Mouse (Mus musculus) cerebellum, postnatal 10 days (tissue): ENCODE results near the gene Triap1.
"Not testable (repeated sequence)": the region's sequence is repeated elsewhere in the genome, so short reads cannot be mapped to it uniquely, and the experiment has no call there.

Source experiments
- DNase-seq, 2 experiments: peaks; one replicate each; pipeline ENCODE4 v3.0.0; 2021; ENCODE audit warnings: mixed read lengths in 2 of 2

Gene Triap1

DNA sequence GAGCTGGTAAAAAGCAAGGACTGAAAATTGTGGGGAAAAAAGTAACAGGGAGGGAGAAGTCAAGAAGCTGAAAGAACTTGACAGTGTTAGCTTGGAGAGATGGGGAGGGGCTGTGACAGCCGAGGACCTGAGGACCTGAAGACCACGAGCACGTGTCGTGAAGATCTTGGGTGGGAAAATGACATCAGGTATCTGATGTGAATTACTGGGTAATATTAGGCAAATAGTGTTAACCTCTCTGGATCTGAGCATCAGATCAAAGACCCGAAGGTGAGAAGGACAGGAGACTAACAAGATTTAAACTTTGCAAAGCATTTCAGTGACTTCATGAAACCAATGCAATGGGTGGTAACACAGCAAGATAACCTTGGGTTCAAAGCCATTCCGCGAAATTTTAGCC is 1.0 kb upstream of the Triap1 start:
- DNase-seq, result no peak

DNA sequence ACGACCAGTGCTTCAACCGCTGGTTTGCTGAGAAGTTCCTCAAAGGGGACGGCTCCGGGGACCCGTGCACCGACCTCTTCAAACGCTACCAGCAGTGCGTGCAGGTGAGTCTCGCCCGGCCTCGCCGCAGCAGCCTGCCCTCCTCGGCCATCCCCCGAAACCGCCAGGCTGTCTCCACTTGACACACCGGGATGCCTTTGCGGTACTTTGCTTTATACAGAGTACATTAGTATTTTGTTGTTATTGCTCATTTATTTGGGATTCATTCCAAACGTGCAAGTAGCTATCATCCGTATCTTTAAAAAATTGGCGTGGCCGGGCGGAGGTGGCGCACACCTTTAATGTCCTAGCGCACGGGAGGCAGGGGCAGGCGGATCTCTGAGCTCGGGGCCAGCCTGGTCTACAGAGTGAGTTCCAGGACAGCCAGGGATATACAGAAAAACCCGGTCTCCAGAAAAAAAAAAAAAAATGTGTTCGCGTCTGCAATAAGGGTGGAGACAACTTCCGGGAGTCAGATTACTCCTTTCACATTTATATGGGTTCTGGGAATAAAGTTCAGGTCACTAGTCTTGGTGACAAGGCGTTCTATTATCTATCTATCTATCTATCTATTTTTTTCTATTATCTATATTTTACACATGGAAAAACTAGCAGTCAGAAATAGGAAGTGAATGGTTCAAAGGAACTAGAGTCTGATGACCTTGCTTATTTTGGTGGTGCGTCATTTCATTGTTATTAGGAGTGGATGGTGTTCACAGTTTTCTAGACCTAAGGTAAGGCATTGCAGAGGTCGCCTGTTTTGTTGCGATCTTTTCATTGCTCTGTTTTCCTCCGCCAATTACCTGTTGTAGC is 515 bp downstream of the Triap1 start:
- DNase-seq, result no peak

DNA sequence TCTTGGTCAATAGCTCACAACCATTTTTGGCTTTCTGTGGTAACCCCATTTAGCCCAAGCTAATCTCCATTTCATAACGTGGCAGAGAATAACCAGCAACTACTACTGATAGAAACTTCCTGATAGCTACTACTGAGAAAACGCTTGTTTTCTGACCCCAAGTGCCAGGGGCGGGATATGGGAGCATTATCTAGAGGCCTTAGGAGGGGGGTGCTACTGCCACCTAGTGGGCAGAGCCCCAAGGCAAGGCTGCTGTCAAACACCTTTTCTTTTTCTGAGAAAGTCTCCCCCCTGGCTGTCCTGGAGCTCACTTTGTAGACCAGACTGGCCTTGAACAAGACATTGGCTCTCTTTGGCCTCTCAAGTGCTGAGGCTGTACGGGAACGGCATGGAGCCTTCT is 6.5 kb downstream of the Triap1 start:
- peak; percentile 90 to 91 for DNase-seq

DNA sequence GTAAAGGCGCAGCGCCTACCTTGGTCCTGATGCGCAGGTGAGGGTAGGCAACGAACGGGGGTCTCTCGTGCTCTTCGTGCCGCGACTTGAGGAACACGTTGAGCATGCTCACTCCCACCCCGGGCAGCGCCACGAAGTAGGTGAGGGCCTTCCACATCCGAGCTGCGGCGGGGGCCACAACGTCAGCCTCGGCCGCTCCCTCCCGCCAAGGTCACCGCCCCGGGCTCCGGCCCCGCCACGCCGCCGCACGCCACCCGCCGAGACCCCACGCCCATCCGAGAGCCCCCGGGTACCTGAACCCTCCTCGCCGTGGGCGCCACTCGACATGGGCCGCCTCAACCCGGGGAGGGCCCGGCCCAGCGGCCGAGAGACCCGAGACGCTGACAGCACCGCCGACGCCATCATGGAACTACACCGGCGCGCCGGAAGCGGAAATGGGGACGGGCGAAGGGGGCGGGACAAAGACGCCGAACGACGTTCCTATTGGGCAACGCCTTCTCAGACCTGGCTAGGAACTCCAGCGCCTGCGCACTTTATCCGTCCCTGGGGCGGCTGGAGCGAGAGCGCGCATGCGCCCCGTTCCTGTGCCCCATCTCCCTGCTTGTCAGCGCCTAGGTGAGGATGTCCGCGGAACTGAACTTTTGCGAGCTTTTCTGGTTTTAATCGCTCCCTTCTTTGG is 7.7 kb downstream of the Triap1 start, which contains the start of gene Cox6a1:
Cox6a1 (minus strand) TSS at position 436 of the 679 bp plus-strand sequence.
- DNase-seq, result peak; percentile 99

DNA sequence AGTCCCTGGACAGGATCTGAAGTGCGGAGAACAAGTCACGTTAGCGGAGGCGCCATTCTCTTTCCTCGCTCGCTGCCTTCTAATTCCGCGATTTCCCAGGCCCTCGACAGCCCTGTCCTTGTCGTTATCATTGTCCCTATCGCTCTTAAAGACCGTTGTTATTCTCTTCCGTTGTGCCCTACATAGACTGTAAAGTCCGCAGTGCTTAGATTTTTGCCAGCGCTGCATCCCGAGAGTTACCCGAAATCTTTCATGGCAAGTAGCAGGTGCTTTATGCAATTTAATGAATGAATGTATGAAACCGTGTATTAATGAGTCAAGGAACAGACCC is 8.2 kb downstream of the Triap1 start:
- no peak for DNase-seq

DNA sequence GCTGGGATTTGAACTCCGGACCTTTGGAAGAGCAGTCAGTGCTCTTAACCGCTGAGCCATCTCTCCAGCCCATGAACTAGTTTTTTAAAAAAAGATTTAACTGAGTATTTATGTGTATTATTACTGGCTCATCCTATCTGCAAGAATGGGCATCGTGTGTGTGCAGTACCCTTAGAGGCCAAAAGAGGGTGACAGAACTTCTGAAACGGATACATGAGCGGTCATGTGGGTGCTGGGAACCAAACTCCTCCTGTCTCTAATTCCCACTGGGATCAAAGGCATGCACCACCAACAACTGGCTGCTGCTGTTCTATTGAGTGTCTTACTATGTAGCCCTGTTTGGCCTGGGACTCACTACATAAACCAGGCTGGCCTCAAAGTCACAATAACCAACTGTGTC is 10.3 kb downstream of the Triap1 start:
- no peak for DNase-seq

DNA sequence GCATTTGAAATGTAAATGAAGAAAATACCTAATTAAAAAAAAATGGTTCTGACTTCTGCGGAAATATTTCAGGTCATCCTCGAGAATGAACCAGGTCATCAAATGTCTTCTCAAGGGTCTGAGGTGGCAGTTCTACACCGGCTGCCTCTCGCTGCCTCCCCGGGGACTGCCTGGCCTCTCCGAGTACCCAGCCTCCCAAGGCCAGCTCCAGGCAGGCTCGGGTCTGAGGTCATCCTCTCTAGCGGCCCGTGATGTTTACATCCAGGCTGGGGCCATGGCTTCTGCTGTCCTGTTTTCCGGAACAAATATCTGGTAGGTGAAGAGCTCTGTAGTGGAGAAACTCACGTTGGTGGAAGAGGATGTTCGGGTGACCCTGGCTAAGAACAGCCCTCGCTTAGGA is 14.0 kb downstream of the Triap1 start:
- no peak for DNase-seq

DNA sequence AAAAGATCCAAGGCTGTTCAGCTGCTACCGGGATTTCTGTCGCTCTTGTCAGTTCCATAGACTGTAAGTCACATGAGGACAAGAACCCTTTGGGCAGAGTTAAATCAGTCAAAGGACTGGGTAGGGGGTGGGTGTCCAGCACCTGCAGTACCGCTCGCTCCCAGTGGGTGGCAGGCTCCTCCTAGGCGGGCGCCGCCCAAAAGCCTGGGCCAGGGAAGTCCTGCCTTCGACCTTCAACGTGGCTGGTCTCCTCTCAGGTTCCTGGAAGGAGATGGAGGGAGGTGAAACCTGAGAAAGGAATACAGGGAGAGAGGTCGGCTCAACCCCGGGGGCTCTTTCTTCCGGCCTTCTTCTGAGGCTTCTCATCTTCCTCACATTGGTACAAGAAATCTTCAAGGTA is 17.8 kb downstream of the Triap1 start:
- DNase-seq, result peak; percentile 97 to 98

DNA sequence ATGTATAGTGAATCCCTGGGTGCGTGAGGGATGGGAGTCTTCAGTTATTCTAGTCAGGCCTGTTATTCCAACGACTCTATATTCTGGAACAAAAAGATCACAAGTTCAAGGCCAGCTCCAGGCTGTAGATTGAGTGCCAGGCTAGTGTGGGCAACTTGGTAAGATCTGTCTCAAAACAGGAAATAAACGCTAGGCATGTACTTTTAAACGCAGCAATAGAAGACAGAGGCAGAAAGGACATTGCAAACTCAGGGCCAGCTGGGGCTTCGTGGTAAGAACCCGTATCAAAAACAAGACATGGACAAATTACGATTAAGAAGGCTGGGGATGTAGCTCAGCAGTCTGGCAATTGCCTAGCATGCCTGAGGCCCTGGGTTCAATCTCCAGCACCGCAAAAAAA is 18.4 kb downstream of the Triap1 start:
- DNase-seq, result no peak

DNA sequence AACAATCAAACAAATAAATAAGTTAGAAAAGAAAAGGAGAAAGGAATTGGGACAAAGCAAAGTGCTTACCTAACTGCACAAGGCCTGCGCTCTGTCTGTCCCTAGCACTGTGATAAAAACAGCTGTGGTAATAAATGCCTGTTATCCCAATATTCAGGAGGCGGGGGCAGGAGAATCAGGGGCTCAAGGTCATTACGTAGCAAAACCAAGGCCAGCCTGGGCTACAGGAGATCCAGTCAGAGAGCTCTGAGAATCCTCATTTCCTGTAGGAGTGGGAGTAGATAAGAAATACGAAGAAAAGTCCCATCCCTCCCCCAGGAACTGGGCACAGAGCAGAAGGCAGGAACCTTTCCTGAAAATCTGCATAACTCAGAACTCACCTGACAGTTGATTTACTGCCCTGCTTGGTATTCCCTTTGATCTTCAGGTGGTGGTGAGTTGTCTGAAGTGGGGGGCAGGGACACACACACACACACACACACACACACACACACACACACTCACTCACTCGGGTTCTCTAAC is 18.9 kb downstream of the Triap1 start:
- DNase-seq, result no peak

DNA sequence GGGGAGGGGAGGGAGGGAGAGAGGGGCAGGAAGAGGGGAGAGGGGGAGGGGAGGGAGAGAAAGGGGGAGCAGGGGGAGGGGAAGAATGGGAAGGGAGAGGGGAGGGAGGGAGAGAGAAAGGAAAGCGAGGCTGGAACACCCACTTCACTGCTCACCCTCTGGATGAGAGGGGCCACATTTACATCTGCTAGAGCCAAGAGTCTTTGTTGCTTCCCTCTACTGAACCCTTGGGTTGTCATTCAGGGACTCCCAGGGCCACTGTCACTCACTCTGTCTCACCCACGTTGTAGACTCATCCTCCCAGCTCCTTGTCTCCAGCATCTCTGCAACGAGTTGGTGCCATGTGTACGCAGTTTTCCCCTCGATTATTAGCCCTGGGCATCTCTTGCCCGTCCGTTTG is 21.2 kb downstream of the Triap1 start:
- no peak for DNase-seq

DNA sequence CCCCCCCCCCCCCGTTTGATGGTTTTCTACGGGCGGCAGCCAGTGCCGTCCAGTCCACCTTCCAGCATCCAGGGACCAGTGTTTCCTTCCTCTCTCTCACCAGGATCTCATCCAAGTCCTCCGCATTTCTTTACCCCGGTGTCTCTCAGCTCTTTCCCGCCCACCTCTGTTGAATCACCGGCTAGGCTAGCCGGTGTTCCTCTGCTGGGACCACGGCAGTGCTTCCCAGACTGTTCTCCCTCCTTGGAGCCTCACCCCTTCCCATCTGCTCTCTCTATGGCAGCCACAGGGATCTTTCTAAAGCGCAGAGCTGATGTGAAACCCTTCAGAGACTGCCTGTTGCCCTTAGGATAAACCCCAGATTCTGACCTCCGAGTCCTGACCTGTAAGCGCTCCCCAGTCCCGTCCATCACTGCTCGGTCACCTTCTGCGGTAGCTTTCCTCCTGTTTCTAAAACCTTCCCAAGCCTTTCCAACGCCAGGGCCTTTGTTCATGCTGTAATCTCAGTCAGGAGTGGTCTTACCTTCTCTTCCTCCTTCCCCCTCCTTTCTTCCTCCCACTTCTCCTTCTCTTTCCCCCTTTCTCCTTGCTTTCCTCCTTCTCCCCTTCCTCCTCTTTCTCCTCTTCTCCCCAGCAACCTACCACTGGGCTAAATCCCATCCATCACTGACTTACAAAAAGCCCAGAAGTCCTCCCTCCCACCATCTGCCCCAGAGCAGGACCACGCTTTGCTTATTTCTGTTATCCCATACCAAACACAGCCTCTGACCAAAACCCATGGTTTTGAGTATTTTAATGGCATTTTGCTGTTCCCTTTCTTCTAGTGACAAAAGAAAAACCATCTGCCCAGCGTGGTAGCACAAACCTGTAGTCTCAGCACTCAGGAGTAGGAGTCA is 22.0 kb downstream of the Triap1 start:
- no peak for DNase-seq

DNA sequence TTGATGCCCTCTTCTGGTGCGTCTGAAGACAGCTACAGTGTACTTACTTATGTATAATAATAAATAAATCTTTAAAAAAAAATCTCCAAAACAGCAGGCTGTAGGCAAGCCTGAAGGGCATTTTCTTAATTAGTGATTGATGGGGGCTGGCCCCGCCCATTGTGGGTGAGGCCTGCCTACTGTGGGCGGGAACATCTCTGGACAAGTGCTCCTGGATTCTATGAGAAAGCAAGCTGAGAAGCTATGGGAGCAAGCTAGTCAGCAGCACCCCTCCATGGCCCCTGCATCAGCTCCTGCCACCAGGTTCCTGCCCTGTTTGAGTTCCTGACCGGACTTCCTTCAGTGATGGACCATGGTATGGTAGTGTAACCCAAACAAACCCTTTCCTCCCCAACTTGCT is 23.8 kb downstream of the Triap1 start:
- no peak for DNase-seq

DNA sequence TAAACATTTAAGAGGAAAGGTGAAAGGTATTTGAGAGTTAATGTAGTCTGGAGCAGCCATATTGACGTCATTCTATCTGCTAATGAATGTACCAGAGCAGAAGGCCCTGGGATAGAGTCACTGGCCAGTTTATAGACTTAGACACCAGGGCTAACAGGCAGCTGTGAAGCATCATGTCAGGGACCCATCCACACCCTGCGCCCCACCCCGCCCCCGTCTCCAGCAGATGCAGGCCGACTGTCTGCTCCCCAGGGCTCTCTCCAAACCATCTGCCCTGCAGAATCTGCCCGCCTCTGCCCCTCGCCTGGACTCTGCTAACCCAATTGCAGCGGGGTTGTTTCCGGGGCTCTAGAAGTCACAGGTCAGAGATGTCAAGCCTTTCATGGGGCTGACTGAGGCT is 30.7 kb downstream of the Triap1 start:
- peak; percentile 21 to 34 for DNase-seq

DNA sequence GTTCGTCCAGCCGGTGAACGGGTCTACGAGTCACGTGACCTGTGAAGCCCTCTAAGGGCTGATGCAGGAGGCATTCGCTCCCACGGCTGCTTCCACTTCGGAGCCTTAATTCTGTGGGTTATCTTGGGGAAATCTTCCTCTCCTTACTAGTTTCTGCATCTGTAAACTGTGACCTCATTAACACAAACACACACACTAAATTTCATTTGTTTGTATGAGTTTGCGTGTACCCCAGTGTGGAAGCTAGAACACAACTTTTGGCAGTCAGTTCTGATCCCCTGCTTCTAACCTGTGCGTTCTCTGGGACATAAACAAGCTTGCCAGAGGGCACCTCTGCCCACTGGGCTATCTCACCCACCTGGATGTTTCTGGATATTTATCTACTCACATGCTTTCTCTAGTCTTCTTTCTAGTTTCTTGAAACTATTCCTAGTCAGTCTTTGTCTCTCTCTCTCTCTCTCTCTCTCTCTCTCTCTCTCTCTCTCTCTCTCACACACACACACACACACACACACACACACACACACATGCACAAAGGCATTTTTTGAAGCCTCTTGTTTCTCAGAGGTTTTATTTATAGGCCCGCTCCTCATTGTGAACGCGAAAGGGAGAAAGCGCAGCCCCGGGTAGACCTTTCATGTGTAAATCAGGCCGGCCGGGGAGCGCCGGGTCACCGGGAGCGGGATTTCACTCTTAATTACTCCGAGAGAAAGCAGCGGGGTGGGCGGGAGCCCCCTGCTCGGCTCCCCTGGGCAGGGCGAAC is 32.6 kb downstream of the Triap1 start:
- peak in 1 of 2 experiments; percentile 11 for DNase-seq

DNA sequence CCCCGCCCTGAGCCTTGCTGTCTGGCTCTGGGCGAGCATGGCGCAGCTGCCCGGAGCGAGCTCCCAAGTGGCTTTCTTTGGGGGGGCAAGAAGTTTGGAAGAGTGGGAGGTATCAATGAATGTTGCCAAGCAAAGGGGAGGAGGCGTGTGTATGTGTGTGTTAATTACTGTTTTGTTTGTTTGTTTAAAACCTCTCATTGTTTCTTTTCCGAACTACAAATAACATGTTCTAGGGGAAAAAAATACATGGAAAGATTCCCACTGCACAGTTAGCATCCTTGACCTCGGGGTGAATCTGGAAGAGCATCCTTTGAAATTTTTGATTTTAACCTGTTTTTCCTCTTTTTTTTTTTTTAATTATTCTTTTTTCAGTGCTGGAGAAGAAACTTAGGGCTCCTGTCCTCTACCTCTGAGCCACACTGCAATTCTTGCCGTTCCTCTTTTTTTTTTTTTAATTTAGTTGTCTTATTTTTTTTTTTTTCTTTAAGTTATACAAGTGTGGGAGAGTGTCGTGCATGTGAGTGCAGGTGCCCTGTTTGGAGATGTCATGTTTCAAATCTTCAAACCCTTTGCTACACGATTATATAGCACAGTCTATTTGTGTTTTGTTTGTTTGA is 33.3 kb downstream of the Triap1 start:
- DNase-seq, result no peak

DNA sequence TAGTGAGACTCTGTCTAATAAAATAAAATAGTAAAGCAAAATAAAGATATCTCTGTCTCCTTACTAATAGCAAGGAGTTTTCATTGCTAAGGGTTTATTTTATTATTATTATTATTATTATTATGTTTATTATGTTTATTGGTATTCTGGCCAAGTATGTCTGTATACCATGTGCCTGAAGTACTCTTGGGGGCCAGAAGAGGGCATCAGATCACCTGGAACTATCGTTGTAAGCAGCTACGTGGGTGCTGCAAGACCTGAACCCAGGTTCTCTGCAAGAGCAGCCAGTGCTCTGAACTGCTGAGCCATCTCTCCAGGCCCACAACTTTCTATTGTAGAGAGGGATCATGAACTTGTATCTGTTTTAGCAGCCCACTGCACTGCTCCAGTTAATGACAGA is 34.4 kb downstream of the Triap1 start:
- DNase-seq, result peak in 1 of 2 experiments; percentile 19

DNA sequence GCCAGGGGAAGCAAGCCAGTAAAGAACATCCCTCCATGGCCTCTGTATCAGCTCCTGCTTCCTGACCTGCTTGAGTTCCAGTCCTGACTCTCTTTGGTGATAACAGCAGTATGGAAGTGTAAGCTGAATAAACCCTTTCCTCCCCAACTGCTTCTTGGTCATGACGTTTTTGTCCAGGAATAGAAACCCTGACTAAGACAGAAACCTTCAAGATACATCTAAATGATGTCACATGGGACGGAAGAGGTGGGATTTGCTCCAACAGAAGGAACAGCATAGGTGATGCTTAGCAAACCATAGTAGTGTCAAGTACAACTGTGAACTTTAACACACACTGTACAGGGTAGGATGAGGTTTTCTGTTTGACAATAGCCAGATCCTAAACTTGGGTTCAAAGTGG is 37.9 kb downstream of the Triap1 start:
- not testable (repeated sequence) for DNase-seq

DNA sequence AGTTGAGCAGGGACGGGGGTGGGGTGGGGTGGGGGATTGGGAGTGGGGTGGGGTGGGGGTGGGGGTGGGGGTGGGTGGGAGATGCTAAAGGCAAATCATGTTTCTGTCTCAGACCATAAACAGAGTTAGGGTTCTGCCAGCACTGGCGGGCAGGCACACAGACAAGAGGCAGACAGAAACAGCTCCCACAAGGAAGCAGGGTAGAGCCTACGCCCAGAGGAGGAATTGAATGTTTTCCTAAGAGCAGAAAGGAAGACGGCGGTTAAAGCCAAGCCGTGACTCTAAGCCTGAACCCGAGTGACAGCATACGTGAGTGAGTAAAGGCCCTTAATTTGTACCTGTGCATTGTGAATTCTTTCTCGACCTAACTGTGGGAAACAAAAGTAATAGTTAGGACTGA is 50.9 kb downstream of the Triap1 start:
- DNase-seq, result no peak

DNA sequence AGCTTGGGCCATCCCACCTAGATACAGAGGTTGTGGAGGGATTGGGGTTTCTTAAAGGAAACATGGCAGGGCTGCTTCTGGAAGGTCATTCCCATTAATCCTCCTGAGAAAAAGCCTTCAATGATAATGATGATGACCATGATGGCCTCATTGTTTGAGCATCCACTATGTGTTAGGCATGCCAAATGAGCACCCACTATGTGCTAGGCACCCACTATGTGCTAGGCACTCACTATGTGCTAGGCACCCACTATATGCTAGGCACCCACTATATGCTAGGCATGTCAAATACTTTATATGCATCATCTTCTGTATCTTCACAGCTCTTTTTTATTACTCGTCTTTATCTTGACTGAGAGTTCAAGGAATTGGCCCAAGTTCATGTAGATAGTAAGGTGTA is 51.9 kb downstream of the Triap1 start:
- no peak for DNase-seq
